Comparison of ENCODE assay signal across 11 mouse cellular contexts in genomic region chr5:75377311-75378300, GRCm38 (mm10).
DNase-seq lines count a peak whose midpoint lies in the region; ATAC-seq lines count a peak whose summit lies in the region.
"Had no signal": no experiment of that assay in that cellular context is flagged by ENCODE, and none has a peak within 500 bp of the region (broad histone marks: within the 10 kb centered on the region; RNA-seq: fewer than 3 reads in every experiment).

No protein-coding gene starts in this region.

- no peaks in the 10 kb centered on the region for H3K9me3 ChIP-seq in forebrain, embryonic 16.5 days (ENCODE audit: control insufficient read depth, low read length)
- no peaks in the 10 kb centered on the region for H3K9me3 ChIP-seq in forebrain, embryonic 12.5 days
- peaks cover 2% of the 10 kb centered on the region; the same call in 1 of the 2 replicates for H3K9me3 ChIP-seq in kidney, embryonic 16.5 days (ENCODE audit: low read length)
- H3K9me3 ChIP-seq: limb, embryonic 15.5 days had no signal

- H3K4me2 ChIP-seq in forebrain, embryonic 16.5 days (ENCODE audit: low read length): no peak overlapping the region
- H3K4me2 ChIP-seq in forebrain, embryonic 12.5 days: no peak overlapping the region
- H3K4me2 ChIP-seq in kidney, embryonic 16.5 days (replicated peaks; ENCODE audit: low read depth, low read length): peak overlapping the region; percentile 9
- H3K4me2 ChIP-seq: limb, embryonic 15.5 days had no signal

- H3K27ac ChIP-seq in forebrain, embryonic 16.5 days (ENCODE audit: low read length): no peak overlapping the region
- no peak overlapping the region for H3K27ac ChIP-seq in forebrain, embryonic 12.5 days
- H3K27ac ChIP-seq in kidney, embryonic 16.5 days (ENCODE audit: low read length): no peak overlapping the region
- H3K27ac ChIP-seq: limb, embryonic 15.5 days had no signal

- 61% methylated on average over 19 of the region's 19 CpGs for WGBS in forebrain, embryonic 16.5 days
- WGBS in forebrain, embryonic 12.5 days: 65% methylated on average over 19 of the region's 19 CpGs
- 35% methylated on average over 19 of the region's 19 CpGs for WGBS in kidney, embryonic 16.5 days

- DNase-seq in adrenal gland, postnatal 10 days: peak; percentile 7
- peak; percentile 44 for DNase-seq in lung, postnatal 14 days
- no peak for DNase-seq in layer of hippocampus, adult 11-12 months (ENCODE audit: low spot score)
- no peak for DNase-seq in gastrocnemius, postnatal 25 days
- DNase-seq: cerebellum, adult 18-20 months; right cerebral cortex, adult 18-20 months had no signal

- no peak overlapping the region for H3K4me3 ChIP-seq in forebrain, embryonic 16.5 days (replicated peaks; ENCODE audit: low read length)
- H3K4me3 ChIP-seq in forebrain, embryonic 12.5 days (replicated peaks): no peak overlapping the region
- no peak overlapping the region for H3K4me3 ChIP-seq in kidney, embryonic 16.5 days (ENCODE audit: low read length)
- H3K4me3 ChIP-seq: limb, embryonic 15.5 days had no signal

- H3K36me3 ChIP-seq in forebrain, embryonic 16.5 days (ENCODE audit: control insufficient read depth, insufficient read depth): no peaks in the 10 kb centered on the region
- H3K36me3 ChIP-seq in forebrain, embryonic 12.5 days (replicated peaks): no peaks in the 10 kb centered on the region
- H3K36me3 ChIP-seq in kidney, embryonic 16.5 days (ENCODE audit: insufficient read depth, low read length): no peaks in the 10 kb centered on the region
- H3K36me3 ChIP-seq: limb, embryonic 15.5 days had no signal

- H3K27me3 ChIP-seq in forebrain, embryonic 16.5 days (replicated peaks; ENCODE audit: control insufficient read depth, insufficient read depth, low read length): no peaks in the 10 kb centered on the region
- no peaks in the 10 kb centered on the region for H3K27me3 ChIP-seq in forebrain, embryonic 12.5 days
- no peaks in the 10 kb centered on the region for H3K27me3 ChIP-seq in kidney, embryonic 16.5 days (ENCODE audit: insufficient read depth, low read length)
- H3K27me3 ChIP-seq: limb, embryonic 15.5 days had no signal

- peak; percentile 55; the same call in 1 of the 2 replicates for ATAC-seq in forebrain, embryonic 16.5 days
- no peak; the same call in 1 of the 2 replicates for ATAC-seq in forebrain, embryonic 12.5 days (ENCODE audit: low FRiP score)
- peak; percentile 77 for ATAC-seq in kidney, embryonic 16.5 days (ENCODE audit: low FRiP score, low TSS enrichment)
- ATAC-seq in megakaryocyte, adult 5-6 weeks (ENCODE audit: poor library complexity, severe bottlenecking): no peak

- no peak overlapping the region for H3K9ac ChIP-seq in forebrain, embryonic 16.5 days (replicated peaks; ENCODE audit: low read depth, low read length)
- no peak overlapping the region for H3K9ac ChIP-seq in forebrain, embryonic 12.5 days
- no peak overlapping the region for H3K9ac ChIP-seq in kidney, embryonic 16.5 days (replicated peaks; ENCODE audit: low read length)
- H3K9ac ChIP-seq: limb, embryonic 15.5 days had no signal

- H3K4me1 ChIP-seq in forebrain, embryonic 16.5 days (replicated peaks; ENCODE audit: control insufficient read depth, insufficient read depth, low read length): 0 out of 2 replicates have a peak, but pooled peaks cover 3% of the 10 kb centered on the region
- no peaks in the 10 kb centered on the region for H3K4me1 ChIP-seq in forebrain, embryonic 12.5 days
- H3K4me1 ChIP-seq in kidney, embryonic 16.5 days (ENCODE audit: insufficient read depth, low read length): peaks cover 11% of the 10 kb centered on the region
- H3K4me1 ChIP-seq: limb, embryonic 15.5 days had no signal

Comparison
In these comparisons a context has a peak if more than half of its experiments do, and no peak if none do; other contexts are left out.
1. ATAC-seq: peak in forebrain, embryonic 16.5 days (single experiment) and kidney, embryonic 16.5 days (single experiment); none in forebrain, embryonic 12.5 days (single experiment) and megakaryocyte, adult 5-6 weeks (single experiment).
2. DNase-seq: peak in adrenal gland, postnatal 10 days (single experiment) and lung, postnatal 14 days (single experiment); none in layer of hippocampus, adult 11-12 months (single experiment) and gastrocnemius, postnatal 25 days (single experiment).